Mouse (Mus musculus): ENCODE measurements around the gene Hs1bp3. TPM values are rescaled to one million over a fixed set of nuclear protein-coding genes. Genes with fewer than 3 reads are reported as not detected.

Gene Hs1bp3
- polyA plus RNA-seq, 2 experiments, result 12.6 to 16.7 TPM

DNA sequence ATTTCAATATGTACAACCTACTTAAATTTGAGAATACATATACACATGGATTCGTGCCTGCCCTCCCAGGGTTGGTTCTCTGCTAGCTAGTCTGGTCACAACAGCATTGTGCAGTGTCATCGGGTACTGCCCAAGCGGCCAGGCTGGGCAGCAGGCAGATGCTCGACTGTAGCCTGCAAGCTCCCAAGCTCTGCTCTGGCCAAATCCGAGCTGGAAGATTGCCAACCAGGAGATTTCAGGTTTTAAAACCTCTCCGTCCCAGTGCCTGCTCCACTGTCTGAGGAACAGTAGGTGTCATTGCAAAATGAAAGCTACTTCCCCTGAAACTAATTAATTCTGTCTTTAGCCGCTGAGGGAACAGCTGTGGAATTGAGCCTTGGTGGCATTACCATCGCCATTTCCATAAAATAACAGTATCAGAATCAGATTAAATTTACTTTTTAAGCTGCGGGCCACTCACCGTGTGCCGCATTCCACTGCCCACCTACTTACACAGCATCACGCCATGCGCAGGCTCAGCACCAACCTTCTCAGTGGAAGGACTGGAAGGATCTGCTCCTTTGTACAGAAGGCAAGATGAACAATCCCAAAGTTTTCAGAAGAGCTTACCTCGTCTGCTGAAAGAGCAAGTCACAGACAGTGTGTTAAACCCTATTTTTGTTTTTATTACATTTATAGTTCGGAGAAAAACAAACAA lies 21.9 kb upstream of the Hs1bp3 start:
- Histone ChIP-seq H3K9me3 (ENCODE audit: control insufficient read depth, low read length) (no peaks in the 10 kb centered on the region), H3K9ac (ENCODE audit: low read depth, low read length, severe bottlenecking) (no peak overlapping the region), H3K27ac (replicated peaks; ENCODE audit: low read depth, low read length) (no peak overlapping the region), H3K27me3 (ENCODE audit: control insufficient read depth, insufficient read depth, low read length) (peaks cover 16% of the 10 kb centered on the region; the same call in 1 of the 2 replicates), H3K4me3 (replicated peaks; ENCODE audit: low read length) (no peak overlapping the region), H3K4me1 (ENCODE audit: control insufficient read depth, insufficient read depth, low read length) (no peaks in the 10 kb centered on the region), H3K4me2 (replicated peaks; ENCODE audit: low read depth, low read length, severe bottlenecking) (no peak overlapping the region), H3K36me3 (ENCODE audit: control insufficient read depth, insufficient read depth, low read length) (no peaks in the 10 kb centered on the region)
- DNase-seq (ENCODE audit: low spot score), result no peak
- no peak for ATAC-seq (ENCODE audit: low FRiP score, low read depth)
- WGBS, result 49% methylated on average over 15 of the region's 15 CpGs
- no peak for TF ChIP-seq POLR2A (IDR thresholded peaks at IDR 0.05; ENCODE audit: borderline replicate concordance, extremely low read depth, insufficient read depth, insufficient read length)

DNA sequence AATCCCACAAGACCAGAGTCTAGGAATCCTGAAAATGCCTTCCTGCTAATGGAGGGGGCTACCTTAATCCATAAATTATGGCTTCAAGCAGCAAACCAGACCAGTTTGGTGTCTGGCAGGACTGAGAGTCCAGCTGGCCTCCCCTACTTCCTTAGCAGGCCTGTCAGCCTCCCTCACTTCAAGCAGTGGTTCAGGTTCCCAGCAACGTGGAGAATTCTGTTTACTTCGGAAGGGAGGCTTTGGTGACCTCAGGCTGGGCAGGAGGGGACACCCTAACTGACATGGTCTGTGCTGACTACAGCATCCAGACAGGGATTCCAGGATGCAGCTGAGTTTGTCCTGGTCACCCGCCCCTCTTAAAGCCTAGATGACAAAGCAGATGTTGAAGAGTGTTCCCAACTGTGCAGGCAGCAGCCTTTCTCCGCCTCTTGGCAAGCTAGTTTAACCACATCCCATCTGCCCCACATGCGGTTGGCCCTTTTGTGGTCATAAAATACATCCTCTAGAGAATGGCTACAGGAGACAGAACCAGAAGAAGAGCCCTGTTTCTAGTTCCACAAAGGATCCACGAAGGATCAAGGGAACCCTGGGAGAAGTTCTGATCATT lies 17.8 kb upstream of the Hs1bp3 start:
- no peak overlapping the region for H3K4me2 ChIP-seq (replicated peaks; ENCODE audit: low read depth, low read length, severe bottlenecking)
- no peaks in the 10 kb centered on the region for H3K9me3 ChIP-seq (ENCODE audit: control insufficient read depth, low read length)
- peaks cover 7% of the 10 kb centered on the region; the same call in 1 of the 2 replicates for H3K4me1 ChIP-seq (ENCODE audit: control insufficient read depth, insufficient read depth, low read length)
- ATAC-seq (ENCODE audit: low FRiP score, low read depth), result no peak
- WGBS, result 41% methylated on average over 6 of the region's 6 CpGs
- no peak overlapping the region for H3K4me3 ChIP-seq (replicated peaks; ENCODE audit: low read length)
- H3K9ac ChIP-seq (ENCODE audit: low read depth, low read length, severe bottlenecking), result no peak overlapping the region
- no peak overlapping the region for H3K27ac ChIP-seq (replicated peaks; ENCODE audit: low read depth, low read length)
- H3K27me3 ChIP-seq (ENCODE audit: control insufficient read depth, insufficient read depth, low read length), result peaks cover 56% of the 10 kb centered on the region
- no peaks in the 10 kb centered on the region for H3K36me3 ChIP-seq (ENCODE audit: control insufficient read depth, insufficient read depth, low read length)
- no peak for DNase-seq (ENCODE audit: low spot score)
- no peak for TF ChIP-seq POLR2A (IDR thresholded peaks at IDR 0.05; ENCODE audit: borderline replicate concordance, extremely low read depth, insufficient read depth, insufficient read length)

DNA sequence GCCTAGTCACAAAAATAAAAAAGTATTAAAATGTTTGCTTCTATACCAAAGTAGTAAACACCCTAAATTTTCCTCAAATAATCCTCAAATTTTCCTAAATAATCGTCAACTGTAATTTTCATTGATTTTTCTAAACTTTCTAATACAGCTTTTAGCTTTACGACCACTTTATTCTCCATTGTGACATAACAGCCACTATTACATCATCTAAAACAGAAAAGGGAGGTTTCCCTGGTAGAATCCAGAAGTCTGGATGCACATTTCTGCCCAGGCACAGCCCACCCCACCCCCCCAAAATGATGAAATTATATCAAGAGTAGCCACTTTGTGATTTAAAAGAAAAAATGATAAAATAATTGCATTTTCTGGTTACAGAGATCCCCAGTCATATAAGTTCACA lies 17.1 kb upstream of the Hs1bp3 start:
- WGBS, result 82% methylated on average over 2 of the region's 2 CpGs
- no peak for ATAC-seq (ENCODE audit: low FRiP score, low read depth)
- TF ChIP-seq POLR2A (IDR thresholded peaks at IDR 0.05; ENCODE audit: borderline replicate concordance, extremely low read depth, insufficient read depth, insufficient read length), result no peak
- H3K9ac ChIP-seq (ENCODE audit: low read depth, low read length, severe bottlenecking), result no peak overlapping the region
- no peaks in the 10 kb centered on the region for H3K9me3 ChIP-seq (ENCODE audit: control insufficient read depth, low read length)
- no peak overlapping the region for H3K4me3 ChIP-seq (replicated peaks; ENCODE audit: low read length)
- peaks cover 64% of the 10 kb centered on the region for H3K27me3 ChIP-seq (ENCODE audit: control insufficient read depth, insufficient read depth, low read length)
- no peak overlapping the region for H3K4me2 ChIP-seq (replicated peaks; ENCODE audit: low read depth, low read length, severe bottlenecking)
- H3K4me1 ChIP-seq (ENCODE audit: control insufficient read depth, insufficient read depth, low read length), result peaks cover 7% of the 10 kb centered on the region
- DNase-seq (ENCODE audit: low spot score), result no peak
- no peaks in the 10 kb centered on the region for H3K36me3 ChIP-seq (ENCODE audit: control insufficient read depth, insufficient read depth, low read length)
- H3K27ac ChIP-seq (replicated peaks; ENCODE audit: low read depth, low read length), result no peak overlapping the region

DNA sequence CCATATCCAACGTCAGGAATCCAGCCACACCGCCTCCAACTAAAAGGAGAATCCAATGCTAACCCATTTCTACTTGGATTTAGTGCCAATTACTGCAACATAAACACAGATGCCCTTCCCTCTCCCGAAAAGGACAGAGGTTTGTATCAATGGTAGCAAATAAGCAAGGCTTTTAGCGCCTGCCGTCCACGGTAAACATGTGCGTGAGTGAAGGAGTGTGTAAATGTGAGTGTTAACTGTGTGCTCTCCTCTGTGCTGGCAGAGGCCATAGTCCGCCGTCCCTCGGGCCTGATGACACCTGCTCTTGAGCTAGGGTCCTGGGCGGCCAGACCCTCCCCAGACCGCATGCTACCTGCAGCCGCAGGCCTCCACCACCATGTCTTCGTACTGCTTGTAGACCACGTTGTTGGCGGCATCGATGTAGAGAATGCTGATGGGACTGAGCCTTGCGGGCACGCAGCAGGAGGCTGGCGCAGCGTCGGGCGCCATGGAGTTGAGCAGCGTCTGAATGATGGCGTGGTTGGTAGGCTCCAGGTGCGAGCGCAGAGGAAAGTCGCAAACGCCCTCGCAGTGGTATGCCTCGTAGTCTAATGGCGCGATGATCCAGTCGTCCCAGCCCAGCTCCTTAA lies 15.5 kb upstream of the Hs1bp3 start:
- H3K9ac ChIP-seq (ENCODE audit: low read depth, low read length, severe bottlenecking), result 0 out of 2 replicates have a peak overlapping the region, but pooled peaks have one; percentile 36
- no peaks in the 10 kb centered on the region for H3K9me3 ChIP-seq (ENCODE audit: control insufficient read depth, low read length)
- no peak overlapping the region for H3K27ac ChIP-seq (replicated peaks; ENCODE audit: low read depth, low read length)
- DNase-seq (ENCODE audit: low spot score), result no peak
- no peak for TF ChIP-seq POLR2A (IDR thresholded peaks at IDR 0.05; ENCODE audit: borderline replicate concordance, extremely low read depth, insufficient read depth, insufficient read length)
- H3K27me3 ChIP-seq (ENCODE audit: control insufficient read depth, insufficient read depth, low read length), result peaks cover 79% of the 10 kb centered on the region
- WGBS, result 5% methylated on average over 29 of the region's 34 CpGs
- H3K4me2 ChIP-seq (replicated peaks; ENCODE audit: low read depth, low read length, severe bottlenecking), result peak overlapping the region; percentile 61
- H3K36me3 ChIP-seq (ENCODE audit: control insufficient read depth, insufficient read depth, low read length), result no peaks in the 10 kb centered on the region
- H3K4me1 ChIP-seq (ENCODE audit: control insufficient read depth, insufficient read depth, low read length), result peaks cover 12% of the 10 kb centered on the region
- no peak for ATAC-seq (ENCODE audit: low FRiP score, low read depth)
- peak overlapping the region; percentile 41 for H3K4me3 ChIP-seq (replicated peaks; ENCODE audit: low read length)

DNA sequence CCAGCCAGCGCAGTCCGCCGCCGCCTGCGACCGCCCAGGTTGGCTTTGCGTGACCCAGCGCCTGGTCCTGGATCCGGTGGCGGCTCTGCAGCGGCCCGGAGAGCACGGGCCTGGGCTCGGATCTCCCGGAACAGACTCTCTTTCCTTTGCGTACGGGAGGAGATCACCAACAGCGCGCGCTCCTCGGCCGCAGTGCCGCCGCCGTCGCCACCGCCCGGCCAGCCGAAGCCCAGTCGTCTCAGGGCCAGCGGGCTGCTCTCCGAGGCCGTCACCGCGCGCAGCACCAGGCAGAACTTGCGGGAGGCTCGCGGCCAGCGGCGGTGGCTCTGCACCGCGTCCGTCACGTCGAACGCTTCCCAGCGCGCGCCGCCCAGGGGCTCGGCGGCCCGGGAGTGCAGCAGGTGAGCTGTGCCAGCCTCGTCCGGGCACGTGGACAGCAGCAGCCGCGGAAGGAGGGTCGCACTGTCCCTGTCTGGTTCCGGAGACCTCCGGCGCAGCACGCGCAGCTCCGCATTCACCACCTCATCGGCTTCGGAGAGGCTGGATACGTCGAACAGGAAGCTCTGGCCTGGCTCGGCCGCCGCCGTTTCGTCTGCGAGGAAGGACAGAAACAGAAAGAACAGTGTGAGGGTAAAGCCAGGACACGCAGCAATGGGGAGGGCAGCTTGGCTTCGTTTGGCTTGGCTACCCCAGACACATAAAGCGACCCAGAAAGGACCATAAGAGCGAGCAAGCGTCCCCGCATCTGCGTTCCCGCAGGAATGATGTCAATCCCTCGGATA lies 14.7 kb upstream of the Hs1bp3 start:
- peak overlapping the region; percentile 41 for H3K4me3 ChIP-seq (replicated peaks; ENCODE audit: low read length)
- ATAC-seq (ENCODE audit: low FRiP score, low read depth), result no peak
- no peak overlapping the region for H3K27ac ChIP-seq (replicated peaks; ENCODE audit: low read depth, low read length)
- WGBS, result 2% methylated on average over 50 of the region's 85 CpGs
- H3K9me3 ChIP-seq (ENCODE audit: control insufficient read depth, low read length), result no peaks in the 10 kb centered on the region
- no peak for TF ChIP-seq POLR2A (IDR thresholded peaks at IDR 0.05; ENCODE audit: borderline replicate concordance, extremely low read depth, insufficient read depth, insufficient read length)
- peak overlapping the region; percentile 36; the same call in 1 of the 2 replicates for H3K9ac ChIP-seq (ENCODE audit: low read depth, low read length, severe bottlenecking)
- no peaks in the 10 kb centered on the region for H3K36me3 ChIP-seq (ENCODE audit: control insufficient read depth, insufficient read depth, low read length)
- peaks cover 88% of the 10 kb centered on the region for H3K27me3 ChIP-seq (ENCODE audit: control insufficient read depth, insufficient read depth, low read length)
- H3K4me2 ChIP-seq (replicated peaks; ENCODE audit: low read depth, low read length, severe bottlenecking), result peak overlapping the region; percentile 61
- DNase-seq (ENCODE audit: low spot score), result no peak
- peaks cover 12% of the 10 kb centered on the region for H3K4me1 ChIP-seq (ENCODE audit: control insufficient read depth, insufficient read depth, low read length)

Data from limb, embryonic 14.5 days (tissue).